Mouse (Mus musculus) kidney, postnatal 25 days (tissue): ENCODE measurements around the gene Hs1bp3.

Source experiments
- DNase-seq, 2 experiments: peaks; one replicate each; pipeline ENCODE4 v3.0.0; 2021; ENCODE audit warnings: mixed read lengths in 2 of 2

Hs1bp3 gene

GRCm38 (mm10) chr12:8365336-8365735 lies 52.1 kb downstream of the Hs1bp3 start:
- DNase-seq: peak; percentile 68 to 90

GRCm38 (mm10) chr12:8365905-8366576 lies 52.8 kb downstream of the Hs1bp3 start:
- DNase-seq: peak in 1 of 2 experiments; percentile 49

- no peak for DNase-seq
Measured at GRCm38 (mm10) chr12:8366688-8367087, 53.5 kb downstream of the Hs1bp3 start.

- DNase-seq: no peak
Measured at GRCm38 (mm10) chr12:8371746-8372510, 58.7 kb downstream of the Hs1bp3 start.

GRCm38 (mm10) chr12:8372511-8373180 lies 59.4 kb downstream of the Hs1bp3 start:
- DNase-seq: no peak

- DNase-seq: peak; percentile 43 to 78
Measured at GRCm38 (mm10) chr12:8373741-8374140, 60.5 kb downstream of the Hs1bp3 start.

- DNase-seq: no peak
Measured at GRCm38 (mm10) chr12:8377169-8377568, 63.9 kb downstream of the Hs1bp3 start.

- no peak for DNase-seq
Measured at GRCm38 (mm10) chr12:8377955-8378620, 64.9 kb downstream of the Hs1bp3 start.

- DNase-seq: peak; percentile 96 to 97
Measured at GRCm38 (mm10) chr12:8379795-8380521, 66.7 kb downstream of the Hs1bp3 start.

GRCm38 (mm10) chr12:8380944-8381343 lies 67.7 kb downstream of the Hs1bp3 start:
- DNase-seq: no peak

- DNase-seq: no peak
Measured at GRCm38 (mm10) chr12:8381940-8382339, 68.7 kb downstream of the Hs1bp3 start.

- no peak for DNase-seq
Measured at GRCm38 (mm10) chr12:8383822-8384221, 70.6 kb downstream of the Hs1bp3 start.

- DNase-seq: peak; percentile 52 to 72
Measured at GRCm38 (mm10) chr12:8386451-8387011, 73.3 kb downstream of the Hs1bp3 start.

GRCm38 (mm10) chr12:8387281-8387680 lies 74.0 kb downstream of the Hs1bp3 start:
- no peak for DNase-seq

GRCm38 (mm10) chr12:8388529-8389414 lies 75.5 kb downstream of the Hs1bp3 start:
- DNase-seq: no peak

GRCm38 (mm10) chr12:8393226-8393625 lies 80.0 kb downstream of the Hs1bp3 start:
- no peak for DNase-seq
